Mouse (Mus musculus): Measurements from ENCODE around the gene Fgd5. TPM values are rescaled to one million over a fixed set of nuclear protein-coding genes. Genes with fewer than 3 reads are reported as not detected.

Fgd5 gene
- polyA plus RNA-seq, 1 experiment: 5.6 TPM

- H3K36me3 ChIP-seq (ENCODE audit: control insufficient read depth, insufficient read depth, low read length): peaks cover 4% of the 10 kb centered on the region; the same call in 1 of the 2 replicates
- no peak for DNase-seq
- H3K4me3 ChIP-seq (ENCODE audit: control insufficient read depth, insufficient read depth, low read length): no peak overlapping the region
- 89% methylated on average over 2 of the region's 2 CpGs for WGBS
- H3K4me1 ChIP-seq (replicated peaks; ENCODE audit: control insufficient read depth, insufficient read depth, low read length): no peaks in the 10 kb centered on the region
- no peak overlapping the region for H3K27ac ChIP-seq (ENCODE audit: control insufficient read depth, insufficient read depth, low read length)
- no peak for TF ChIP-seq CTCF (IDR thresholded peaks at IDR 0.05; ENCODE audit: borderline replicate concordance, control insufficient read depth, extremely low read depth, insufficient read depth, low read length, poor library complexity)
- no peak for TF ChIP-seq POLR2A (IDR thresholded peaks at IDR 0.05; ENCODE audit: control insufficient read depth, extremely low read depth, insufficient read depth, low read length, poor library complexity)
- no peaks in the 10 kb centered on the region for H3K27me3 ChIP-seq (ENCODE audit: control insufficient read depth, insufficient read depth, low read length)
These were observed 122.1 kb downstream of the Fgd5 start for GRCm38 (mm10) chr6:92100679-92101360.

- no peak for DNase-seq
- Histone ChIP-seq H3K4me3 (ENCODE audit: control insufficient read depth, insufficient read depth, low read length) (no peak overlapping the region), H3K27ac (ENCODE audit: control insufficient read depth, insufficient read depth, low read length) (no peak overlapping the region), H3K4me1 (replicated peaks; ENCODE audit: control insufficient read depth, insufficient read depth, low read length) (no peaks in the 10 kb centered on the region; the same call in 1 of the 2 replicates), H3K27me3 (ENCODE audit: control insufficient read depth, insufficient read depth, low read length) (no peaks in the 10 kb centered on the region), H3K36me3 (ENCODE audit: control insufficient read depth, insufficient read depth, low read length) (no peaks in the 10 kb centered on the region)
- TF ChIP-seq POLR2A (IDR thresholded peaks at IDR 0.05; ENCODE audit: control insufficient read depth, extremely low read depth, insufficient read depth, low read length, poor library complexity): no peak
- no peak for TF ChIP-seq CTCF (IDR thresholded peaks at IDR 0.05; ENCODE audit: borderline replicate concordance, control insufficient read depth, extremely low read depth, insufficient read depth, low read length, poor library complexity)
These were observed 145.9 kb downstream of the Fgd5 start for GRCm38 (mm10) chr6:92124547-92124946.

Other genes with a start within 250 kb of the Fgd5 start
- 0.46 and 1.4 TPM in 2 replicates for gene Grip2, start 151.6 kb upstream of the Fgd5 start, polyA plus RNA-seq (2012; rRNA removed)
- gene Ccdc174, start 100.8 kb upstream of the Fgd5 start, polyA plus RNA-seq (2012; rRNA removed): 7.2 and 7.8 TPM in 2 replicates
- gene 4930590J08Rik, start 76.1 kb upstream of the Fgd5 start, polyA plus RNA-seq (2012; rRNA removed): 1.1 and 1.4 TPM in 2 replicates
- gene Nr2c2, start 112.5 kb downstream of the Fgd5 start, polyA plus RNA-seq (2012; rRNA removed): 52.6 and 54.6 TPM in 2 replicates
- 16.6 and 16.9 TPM in 2 replicates for gene Mrps25, start 205.2 kb downstream of the Fgd5 start, polyA plus RNA-seq (2012; rRNA removed)
- gene Rbsn, start 236.0 kb downstream of the Fgd5 start, polyA plus RNA-seq (2012; rRNA removed): 9.9 and 10.2 TPM in 2 replicates

All from thymus, adult 2 months (tissue).